Mouse (Mus musculus) forebrain, postnatal 0 days (tissue): Measurements from ENCODE around the gene Ptges2. TPM values are rescaled to one million over a fixed set of nuclear protein-coding genes. Genes with fewer than 3 reads are reported as not detected.

Experiments
- ATAC-seq: fragments of 200-750 bp; cut with Nextera tagmentation; 2 replicates; pipeline ENCODE4 v1.8.0; 2017; ENCODE audit warnings: mild to moderate bottlenecking, moderate library complexity
- DNase-seq: peaks from one replicate; pipeline ENCODE4 v3.0.0-alpha.2; 2015
- H3K27ac ChIP-seq: fragments of 300-500 bp; sonication (generic); 2 replicates; pipeline ENCODE4 v1.5.1; 2014; ENCODE audit warnings: low read depth, mild to moderate bottlenecking, antibody characterized with exemption, low read length, moderate library complexity, mixed read lengths
- H3K27me3 ChIP-seq: fragments of 300-500 bp; sonication (generic); 2 replicates; pipeline ENCODE4 v1.6.1; 2014; ENCODE audit warnings: mild to moderate bottlenecking, low read length, mixed read lengths; ENCODE audit not compliant: insufficient read depth
- H3K36me3 ChIP-seq: fragments of 300-500 bp; sonication (generic); 2 replicates; pipeline ENCODE4 v1.6.1; 2014; ENCODE audit warnings: mild to moderate bottlenecking, moderate library complexity; ENCODE audit not compliant: insufficient read depth
- H3K4me1 ChIP-seq: fragments of 300-500 bp; sonication (generic); 2 replicates; pipeline ENCODE4 v1.6.1; 2014; ENCODE audit warnings: antibody characterized with exemption; ENCODE audit not compliant: insufficient read depth
- H3K4me2 ChIP-seq: fragments of 300-500 bp; sonication (generic); 2 replicates; pipeline ENCODE4 v1.6.1; 2014; ENCODE audit warnings: low read depth, mild to moderate bottlenecking, moderate library complexity
- H3K4me3 ChIP-seq: fragments of 300-500 bp; sonication (generic); 2 replicates; pipeline ENCODE4 v1.5.1; 2014; ENCODE audit warnings: low read depth, low read length, mixed read lengths
- H3K9ac ChIP-seq: fragments of 300-500 bp; sonication (generic); 2 replicates; pipeline ENCODE4 v1.6.1; 2014; ENCODE audit warnings: mild to moderate bottlenecking
- H3K9me3 ChIP-seq: fragments of 300-500 bp; sonication (generic); 2 replicates; pipeline ENCODE4 v1.6.1; 2016; ENCODE audit warnings: low read length
- CTCF ChIP-seq: sonication (generic); IDR thresholded peaks from 2 replicates; pipeline ENCODE4 v1.5.1; 2016; ENCODE audit warnings: antibody characterized with exemption, control low read depth, low read depth
- WGBS: fragments of 180-500 bp; shearing (Covaris S2); extraction: QIAGEN DNeasy Blood & Tissue Kit; methylation state at CpG from one replicate; pipeline ENCODE4 v1.1.7; 2014; 5-methylcytosine and 5-hydroxymethylcytosine counted together
- polyA plus RNA-seq: library from polyadenylated mRNA; unstranded; fragments of >200 nt; fragmentation: Nextera tagmentation; extraction: Ambion mirVana; gene quantifications from 2 replicates; pipeline ENCODE4 v1.2.1, GENCODE M21; 2015
- total RNA-seq: library from RNA; depleted of rRNA; stranded (reverse); fragments of >200 nt; gene quantifications from 2 replicates; pipeline ENCODE4 v1.2.3, GENCODE M21; 2014; rRNA removed

The Ptges2 gene
- total RNA-seq (32.1 and 37.5 TPM in 2 replicates), polyA plus RNA-seq (54.9 and 58.6 TPM in 2 replicates)

- ATAC-seq: peak; percentile 91
- peaks cover 6% of the 10 kb centered on the region; the same call in 1 of the 2 replicates for H3K4me1 ChIP-seq
- 2% methylated on average over 31 of the region's 31 CpGs for WGBS
Observed at GRCm38 (mm10) chr2:32395484-32395945, at the start of gene Ptges2. Gene Ptges2 (plus strand): TSS chr2:32395896.

GRCm38 (mm10) chr2:32347019-32347418 lies 48.7 kb upstream of the Ptges2 start:
- DNase-seq: no peak
- H3K9ac ChIP-seq: no peak overlapping the region
- no peaks in the 10 kb centered on the region for H3K9me3 ChIP-seq
- ATAC-seq: no peak
- no peak overlapping the region for H3K4me2 ChIP-seq
- H3K4me3 ChIP-seq: no peak overlapping the region
- no peaks in the 10 kb centered on the region for H3K27me3 ChIP-seq
- no peak overlapping the region for H3K27ac ChIP-seq
- peaks cover 9% of the 10 kb centered on the region; the same call in 1 of the 2 replicates for H3K4me1 ChIP-seq
- 78% methylated on average over 6 of the region's 6 CpGs for WGBS
- no peak for TF ChIP-seq CTCF
- peaks cover 3% of the 10 kb centered on the region; the same call in 1 of the 2 replicates for H3K36me3 ChIP-seq

More at GRCm38 (mm10) chr2:32395484-32395945, at the start of gene Ptges2:
- Histone ChIP-seq H3K9ac (peak within 1 kb of the TSS; percentile 87), H3K9me3 (no peaks in the 10 kb centered on the region), H3K4me3 (peak within 1 kb of the TSS; percentile 89), H3K4me2 (peak within 1 kb of the TSS; percentile 91), H3K27me3 (no peaks in the 10 kb centered on the region), H3K36me3 (peaks cover 13% of the 10 kb centered on the region), H3K27ac (peak within 1 kb of the TSS; percentile 86)
- no peak for TF ChIP-seq CTCF
- no peak for DNase-seq

GRCm38 (mm10) chr2:32348311-32348710 lies 47.4 kb upstream of the Ptges2 start:
- H3K4me2 ChIP-seq: no peak overlapping the region
- no peak overlapping the region for H3K9ac ChIP-seq
- no peaks in the 10 kb centered on the region for H3K9me3 ChIP-seq
- peaks cover 9% of the 10 kb centered on the region; the same call in 1 of the 2 replicates for H3K4me1 ChIP-seq
- TF ChIP-seq CTCF: no peak
- DNase-seq (no peak), ATAC-seq (no peak)
- no peak overlapping the region for H3K4me3 ChIP-seq
- no peak overlapping the region for H3K27ac ChIP-seq
- WGBS: 81% methylated on average over 11 of the region's 11 CpGs
- H3K27me3 ChIP-seq: no peaks in the 10 kb centered on the region
- H3K36me3 ChIP-seq: no peaks in the 10 kb centered on the region

GRCm38 (mm10) chr2:32349625-32350255 lies 46.0 kb upstream of the Ptges2 start:
- TF ChIP-seq CTCF: no peak
- 62% methylated on average over 8 of the region's 8 CpGs for WGBS
- no peak overlapping the region for H3K4me3 ChIP-seq
- H3K9me3 ChIP-seq: no peaks in the 10 kb centered on the region
- no peaks in the 10 kb centered on the region for H3K27me3 ChIP-seq
- no peak overlapping the region for H3K9ac ChIP-seq
- DNase-seq (no peak), ATAC-seq (no peak)
- H3K4me1 ChIP-seq: peaks cover 9% of the 10 kb centered on the region; the same call in 1 of the 2 replicates
- H3K36me3 ChIP-seq: no peaks in the 10 kb centered on the region
- no peak overlapping the region for H3K4me2 ChIP-seq
- H3K27ac ChIP-seq: no peak overlapping the region

- no peak overlapping the region for H3K27ac ChIP-seq
- no peaks in the 10 kb centered on the region for H3K36me3 ChIP-seq
- H3K9me3 ChIP-seq: no peaks in the 10 kb centered on the region
- peaks cover 9% of the 10 kb centered on the region; the same call in 1 of the 2 replicates for H3K4me1 ChIP-seq
- 47% methylated on average over 13 of the region's 13 CpGs for WGBS
- no peak for TF ChIP-seq CTCF
- DNase-seq (no peak), ATAC-seq (no peak)
- no peak overlapping the region for H3K9ac ChIP-seq
- H3K4me3 ChIP-seq: no peak overlapping the region
- H3K27me3 ChIP-seq: no peaks in the 10 kb centered on the region
- peak overlapping the region; percentile 84; the same call in 1 of the 2 replicates for H3K4me2 ChIP-seq
Observed at GRCm38 (mm10) chr2:32350471-32351051, 45.1 kb upstream of the Ptges2 start.

- ATAC-seq: no peak
- no peak for DNase-seq
Observed at GRCm38 (mm10) chr2:32351471-32351961, 44.2 kb upstream of the Ptges2 start.

More at GRCm38 (mm10) chr2:32351471-32351961, 44.2 kb upstream of the Ptges2 start:
- no peak for TF ChIP-seq CTCF
- Histone ChIP-seq H3K27ac (peak overlapping the region; percentile 89), H3K4me3 (peak overlapping the region; percentile 80), H3K4me2 (peak overlapping the region; percentile 84), H3K36me3 (no peaks in the 10 kb centered on the region), H3K9ac (peak overlapping the region; percentile 91), H3K4me1 (peaks cover 9% of the 10 kb centered on the region; the same call in 1 of the 2 replicates), H3K27me3 (no peaks in the 10 kb centered on the region), H3K9me3 (no peaks in the 10 kb centered on the region)
- WGBS: 52% methylated on average over 9 of the region's 9 CpGs
